Mouse (Mus musculus) right cerebral cortex, postnatal 36 days (tissue): ENCODE results near the gene Wdr49.
"Not testable (repeated sequence)": the region's sequence is repeated elsewhere in the genome, so short reads cannot be mapped to it uniquely, and the experiment has no call there.

Experiments
- DNase-seq, 2 experiments: peaks; one replicate each; pipeline ENCODE4 v3.0.0; 2022; ENCODE audit warnings: low spot score in 2 of 2, mixed read lengths in 1 of 2

The Wdr49 gene

GRCm38 (mm10) chr3:75301072-75301471 lies 180.9 kb downstream of the Wdr49 start:
- no peak for DNase-seq

DNA sequence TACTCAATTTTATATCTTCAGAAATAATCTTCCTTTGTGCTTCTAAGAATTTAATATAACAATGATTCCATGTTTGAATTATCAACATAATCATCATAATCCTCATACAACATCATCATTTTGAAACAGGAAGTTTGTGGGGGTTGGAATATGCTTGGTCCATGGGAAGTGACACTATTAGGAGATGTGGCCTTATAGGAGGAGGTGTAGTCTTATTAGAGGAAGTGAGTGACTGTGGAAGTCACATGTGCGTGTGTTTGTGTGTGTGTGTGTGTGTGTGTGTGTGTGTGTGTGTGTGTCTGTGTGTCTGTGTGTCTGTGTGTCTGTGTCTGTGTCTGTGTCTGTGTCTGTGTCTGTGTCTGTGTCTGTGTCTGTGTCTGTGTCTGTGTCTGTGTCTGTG lies 182.5 kb downstream of the Wdr49 start:
- DNase-seq = not testable (repeated sequence)

GRCm38 (mm10) chr3:75297758-75298111 lies 184.2 kb downstream of the Wdr49 start:
- DNase-seq = no peak

- no peak for DNase-seq
These were observed 184.8 kb downstream of the Wdr49 start for GRCm38 (mm10) chr3:75297026-75297757.

DNA sequence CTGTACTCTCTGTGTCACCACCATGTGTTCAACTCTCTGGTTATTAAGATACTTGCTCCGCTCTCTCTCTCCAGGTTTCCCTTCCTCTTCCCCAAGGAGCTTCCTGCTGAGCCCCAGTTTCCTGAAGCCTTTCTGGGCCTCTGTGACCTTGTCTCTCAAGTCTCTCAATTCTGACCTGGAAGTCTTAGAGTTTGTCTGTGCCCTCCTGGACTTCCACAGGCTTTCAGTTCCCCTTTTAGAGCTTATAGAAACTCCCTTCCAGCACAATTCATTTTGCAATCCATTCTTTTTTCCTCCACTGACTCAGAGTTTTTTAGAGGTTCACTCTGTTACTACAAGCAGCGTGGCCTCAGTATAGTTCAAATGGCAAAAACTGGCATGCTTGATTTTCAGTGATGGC lies 188.7 kb downstream of the Wdr49 start:
- DNase-seq = no peak

- no peak for DNase-seq
These were observed 204.5 kb downstream of the Wdr49 start for GRCm38 (mm10) chr3:75277455-75277854.

- DNase-seq = no peak
These were observed 205.4 kb downstream of the Wdr49 start for GRCm38 (mm10) chr3:75276522-75276921.

GRCm38 (mm10) chr3:75275127-75275526 lies 206.8 kb downstream of the Wdr49 start:
- DNase-seq = no peak

- no peak for DNase-seq
These were observed 212.0 kb downstream of the Wdr49 start, which contains the start of gene Serpini2 for GRCm38 (mm10) chr3:75269978-75270377. Serpini2 (minus strand) TSS chr3:75270078.

- no peak for DNase-seq
These were observed 222.6 kb downstream of the Wdr49 start for GRCm38 (mm10) chr3:75259356-75259755.
